Mouse (Mus musculus) heart, embryonic 15.5 days (tissue): Measurements from ENCODE around the gene Zbtb39. TPM values are rescaled to one million over a fixed set of nuclear protein-coding genes. Genes with fewer than 3 reads are reported as not detected.

Experiments used
- polyA plus RNA-seq: library from polyadenylated mRNA; unstranded; fragments of >200 nt; fragmentation: Nextera tagmentation; extraction: Ambion mirVana; gene quantifications from 2 replicates; pipeline ENCODE4 v1.2.1, GENCODE M21; 2015

Gene Zbtb39
- polyA plus RNA-seq, 1 experiment from 2014 or later = 1.6 TPM

Other genes with a start within 250 kb of the Zbtb39 start
- 0.62 and 1.1 TPM in 2 replicates for gene Stac3, start 237.9 kb upstream of the Zbtb39 start, polyA plus RNA-seq
- gene Ndufa4l2, start 224.6 kb upstream of the Zbtb39 start, polyA plus RNA-seq = 49.7 and 53.6 TPM in 2 replicates
- gene Shmt2, start 217.1 kb upstream of the Zbtb39 start, polyA plus RNA-seq = 89.8 and 106 TPM in 2 replicates
- gene Nxph4, start 205.0 kb upstream of the Zbtb39 start, polyA plus RNA-seq = 1.2 and 2.9 TPM in 2 replicates
- gene Lrp1, start 118.4 kb upstream of the Zbtb39 start, polyA plus RNA-seq = 31.2 and 43.1 TPM in 2 replicates
- gene Stat6, start 96.6 kb upstream of the Zbtb39 start, polyA plus RNA-seq = 26.2 and 33.5 TPM in 2 replicates
- gene Nemp1, start 72.6 kb upstream of the Zbtb39 start, polyA plus RNA-seq = 7.8 and 8.9 TPM in 2 replicates
- gene Nab2, start 71.0 kb upstream of the Zbtb39 start, polyA plus RNA-seq = 10.9 and 14.9 TPM in 2 replicates
- 0.25 and 0.29 TPM in 2 replicates for gene Myo1a, start 34.4 kb upstream of the Zbtb39 start, polyA plus RNA-seq
- gene Tac2, start 15.1 kb upstream of the Zbtb39 start, polyA plus RNA-seq = 0.43 and 0.64 TPM in 2 replicates
- 14.1 and 16.3 TPM in 2 replicates for gene Gpr182, start 12.2 kb downstream of the Zbtb39 start, polyA plus RNA-seq
- gene Rdh1, start 20.2 kb downstream of the Zbtb39 start, polyA plus RNA-seq = 0.03 and 0.05 TPM in 2 replicates
- gene Rdh16f1, start 20.2 kb downstream of the Zbtb39 start, polyA plus RNA-seq = 0.10 TPM in 1 of 2 replicates, not detected in the other
- 0.11 TPM in 1 of 2 replicates, not detected in the other for gene Rdh9, start 36.8 kb downstream of the Zbtb39 start, polyA plus RNA-seq
- not detected in 2 replicates for gene Rdh16, start 61.6 kb downstream of the Zbtb39 start, polyA plus RNA-seq
- gene Rdh19, start 110.4 kb downstream of the Zbtb39 start, polyA plus RNA-seq = not detected in 2 replicates
- gene Rdh16f2, start 126.9 kb downstream of the Zbtb39 start, polyA plus RNA-seq = not detected in 2 replicates
- gene Rdh7, start 149.3 kb downstream of the Zbtb39 start, polyA plus RNA-seq = 0.11 TPM in 1 of 2 replicates, not detected in the other
- gene Sdr9c7, start 159.0 kb downstream of the Zbtb39 start, polyA plus RNA-seq = not detected in 2 replicates